Mouse (Mus musculus) embryonic stem cell, embryonic (primary cell): ENCODE data around the gene Atp8a2.

Source experiments
- CTCF ChIA-PET, 4 experiments: fragments of 300-600 bp in 2 of 4; fragments of 350-600 bp in 2 of 4; sonication (Branson Sonifier 250); formaldehyde crosslinking; loops; one replicate each; lab custom pipeline; 2022; ENCODE audit warnings: inconsistent platforms in 2 of 4; lab: Charles Lee
- POLR2A ChIA-PET, 4 experiments: fragments of 300-600 bp in 2 of 4; fragments of 350-600 bp in 2 of 4; sonication (Branson Sonifier 250); formaldehyde crosslinking; loops; one replicate each; lab custom pipeline; 2022; ENCODE audit warnings: antibody characterized with exemption in 4 of 4, inconsistent platforms in 1 of 4; lab: Charles Lee

Gene Atp8a2

GRCm38 (mm10) chr14:60196884-60197283, at the start of gene Atp8a2:
TSS of gene Atp8a2 (minus strand) at chr14:60197179.
- ChIA-PET POLR2A (no interaction called here), CTCF (no interaction called here)

- CTCF ChIA-PET, result interaction anchor here in 2 of 4 experiments (0.6 to 0.7 kb wide), 2 partner anchors 215 to 629 kb away, joined by 3 read pairs; no protein-coding TSS in a partner anchor
These were observed 41.6 kb upstream of the Atp8a2 start for GRCm38 (mm10) chr14:60238551-60238950.

DNA sequence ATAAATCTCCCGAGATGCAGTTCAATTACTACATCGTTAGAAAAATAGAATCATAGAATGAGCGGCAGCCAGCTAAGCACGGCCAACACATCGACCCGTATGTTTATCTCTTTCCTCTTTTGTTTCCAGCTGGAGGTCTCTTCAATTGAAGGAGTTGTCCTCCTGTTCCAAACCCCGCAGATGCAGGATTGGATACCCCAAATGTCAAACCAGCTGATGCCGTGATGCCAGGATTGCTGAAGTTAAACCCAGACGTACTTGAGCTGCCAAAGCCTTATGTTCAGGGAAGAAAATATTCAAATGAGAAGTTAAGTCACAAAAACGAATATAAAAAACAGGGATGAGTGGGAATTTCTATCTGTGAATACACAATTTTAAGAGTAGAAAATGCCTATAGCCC, 22.9 kb upstream of the Atp8a2 start:
- POLR2A ChIA-PET, result interaction anchor here in 1 of 4 experiments (1.3 kb wide), 1 partner anchor 45 kb away, joined by 3 read pairs; the partner anchor contains the start of gene Mtmr6
- CTCF ChIA-PET, result no interaction called here

More at GRCm38 (mm10) chr14:60238551-60238950, 41.6 kb upstream of the Atp8a2 start:
- POLR2A ChIA-PET, result interaction anchor here in 3 of 4 experiments (0.7 to 3.0 kb wide), 6 partner anchors 11 to 473 kb away, joined by 3 to 27 read pairs (median 4); partner anchors contain the start of genes Gm49336 (in 1 of the 3), Mtmr6 (in 1 of the 3) and Nupl1 (in 1 of the 3)

DNA sequence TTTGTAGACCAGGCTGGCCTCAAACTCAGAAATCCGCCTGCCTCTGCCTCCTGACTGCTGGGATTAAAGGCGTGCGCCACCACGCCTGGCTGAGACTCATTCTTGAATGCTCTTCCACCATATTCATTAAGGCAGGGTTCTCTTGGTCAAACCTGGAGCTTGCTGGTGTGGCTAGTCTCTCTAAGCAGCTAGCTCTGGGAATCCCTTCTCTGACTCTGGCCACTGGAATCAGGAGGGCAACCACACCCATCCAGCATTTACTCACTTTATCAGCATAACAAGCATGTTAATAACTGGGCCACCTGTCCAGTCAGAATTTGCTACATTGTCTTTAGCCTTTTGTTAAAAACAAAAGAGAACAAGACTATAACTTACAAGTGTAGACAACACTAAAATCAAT, 20.6 kb upstream of the Atp8a2 start:
- POLR2A ChIA-PET, result interaction anchor here in 3 of 4 experiments (0.6 to 2.2 kb wide), 9 partner anchors 8 to 91 kb away, joined by 3 to 9 read pairs (median 3); partner anchors contain the start of genes Gm49336 (in 2 of the 3) and Nupl1 (in 2 of the 3)

GRCm38 (mm10) chr14:60216125-60216524, 19.1 kb upstream of the Atp8a2 start:
- ChIA-PET CTCF (no interaction called here), POLR2A (interaction anchor here in 1 of 4 experiments (1.0 to 2.2 kb wide), 3 partner anchors 9 to 34 kb away, joined by 3 to 9 read pairs (median 4); partner anchors contain the start of genes Gm49336 and Nupl1)

More for the DNA sequence above, 20.6 kb upstream of the Atp8a2 start:
- CTCF ChIA-PET, result interaction anchor here in 2 of 4 experiments (0.7 to 0.8 kb wide), 2 partner anchors 201 to 412 kb away, joined by 3 read pairs; no protein-coding TSS in a partner anchor

DNA sequence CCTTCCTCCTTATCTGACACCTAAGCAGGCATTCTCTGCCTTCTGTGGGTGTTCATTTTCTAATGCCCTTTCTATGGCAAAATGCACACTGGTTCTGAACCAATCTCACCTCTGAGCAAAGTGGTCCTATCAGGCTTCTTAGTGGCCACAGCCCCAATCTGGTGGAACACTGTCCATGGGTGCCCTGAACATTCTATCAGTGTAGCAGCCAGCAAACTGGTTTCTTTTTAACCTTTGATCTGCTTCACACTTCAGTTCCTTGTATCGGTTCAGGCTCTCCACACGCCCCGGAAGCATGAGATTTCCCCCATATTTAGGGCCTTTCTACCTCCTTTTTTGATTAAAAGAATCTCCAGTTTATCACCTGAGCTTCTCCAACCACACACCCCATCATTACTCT, 18.0 kb upstream of the Atp8a2 start:
- ChIA-PET CTCF (no interaction called here), POLR2A (no interaction called here)

- ChIA-PET POLR2A (interaction anchor here in 1 of 4 experiments (1.0 kb wide), 1 partner anchor 33 kb away, joined by 3 read pairs; no protein-coding TSS in a partner anchor), CTCF (no interaction called here)
These were observed 17.1 kb upstream of the Atp8a2 start for GRCm38 (mm10) chr14:60214040-60214439.

DNA sequence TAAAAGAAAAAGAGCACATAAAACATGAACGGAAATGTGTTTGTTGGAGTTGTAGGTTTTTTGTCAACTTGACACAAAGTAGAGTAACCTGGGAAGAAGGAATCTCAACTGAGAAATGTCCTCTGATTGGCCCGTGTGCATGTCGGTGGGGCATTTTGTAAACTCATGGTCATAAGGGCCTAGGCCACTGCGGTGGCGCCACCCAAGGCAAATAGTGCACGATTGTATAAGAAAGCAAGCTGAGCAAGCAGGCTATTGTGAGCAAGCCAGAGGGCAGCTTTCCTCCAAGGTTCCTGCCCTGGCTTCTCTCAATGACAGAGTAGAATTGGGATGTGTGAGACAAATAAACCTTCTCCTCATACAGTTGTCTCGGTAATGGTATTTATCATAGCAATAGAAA, 12.2 kb upstream of the Atp8a2 start:
- ChIA-PET CTCF (interaction anchor here in 1 of 4 experiments (2.3 kb wide), 1 partner anchor 604 kb away, joined by 4 read pairs; no protein-coding TSS in a partner anchor), POLR2A (interaction anchor here in 2 of 4 experiments (0.6 to 1.6 kb wide), 3 partner anchors 9 to 768 kb away, joined by 3 read pairs; partner anchors contain the start of genes Cab39l (in 1 of the 2), Mtmr6 (in 1 of the 2) and Setdb2 (in 1 of the 2))

- ChIA-PET CTCF (interaction anchor here in 1 of 4 experiments (0.6 kb wide), 1 partner anchor 283 kb away, joined by 3 read pairs; no protein-coding TSS in a partner anchor), POLR2A (interaction anchor here in 1 of 4 experiments (1.6 kb wide), 1 partner anchor 13 kb away, joined by 4 read pairs; no protein-coding TSS in a partner anchor)
These were observed 8.0 kb upstream of the Atp8a2 start for GRCm38 (mm10) chr14:60204993-60205392.

- ChIA-PET CTCF (interaction anchor here in 2 of 4 experiments (0.5 to 0.7 kb wide), 3 partner anchors 15 to 268 kb away, joined by 3 to 5 read pairs (median 4); no protein-coding TSS in a partner anchor), POLR2A (interaction anchor here in 1 of 4 experiments (0.6 kb wide), 1 partner anchor 162 kb away, joined by 4 read pairs; no protein-coding TSS in a partner anchor)
These were observed 980 bp downstream of the Atp8a2 start for GRCm38 (mm10) chr14:60195999-60196398.

- ChIA-PET POLR2A (no interaction called here), CTCF (no interaction called here)
These were observed 2.4 kb downstream of the Atp8a2 start for GRCm38 (mm10) chr14:60194606-60195005.

DNA sequence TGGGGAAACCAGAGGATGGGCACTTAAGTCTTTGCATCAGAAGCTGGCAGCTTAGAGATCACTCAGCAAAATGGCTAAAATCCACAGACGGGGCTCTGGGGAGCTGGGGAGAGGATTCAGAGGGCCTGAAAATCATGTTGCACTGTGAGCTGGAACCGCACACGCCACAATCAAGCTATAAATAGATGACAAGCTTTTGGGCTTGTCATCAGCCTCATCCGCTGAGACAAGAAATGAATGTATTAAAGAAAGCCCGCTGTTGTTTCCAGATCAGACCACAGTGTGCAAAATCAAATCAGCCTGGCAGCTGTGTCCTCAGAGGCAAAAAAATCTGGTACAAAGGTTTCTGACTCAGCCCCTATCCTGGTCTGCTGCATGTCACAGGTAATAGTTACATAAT, 7.2 kb downstream of the Atp8a2 start:
- ChIA-PET POLR2A (interaction anchor here in 1 of 4 experiments (0.6 kb wide), 1 partner anchor 451 kb away, joined by 3 read pairs; no protein-coding TSS in a partner anchor), CTCF (no interaction called here)

- ChIA-PET CTCF (no interaction called here), POLR2A (interaction anchor here in 2 of 4 experiments (0.6 to 1.2 kb wide), 2 partner anchors 11 to 217 kb away, joined by 4 to 5 read pairs; no protein-coding TSS in a partner anchor)
These were observed 8.7 kb downstream of the Atp8a2 start for GRCm38 (mm10) chr14:60188201-60188825.

GRCm38 (mm10) chr14:60181306-60181705, 15.7 kb downstream of the Atp8a2 start:
- POLR2A ChIA-PET, result interaction anchor here in 2 of 4 experiments (0.6 to 0.7 kb wide), 2 partner anchors 18 to 85 kb away, joined by 3 to 9 read pairs; no protein-coding TSS in a partner anchor
- CTCF ChIA-PET, result interaction anchor here (0.6 to 0.9 kb wide), 6 partner anchors 15 to 379 kb away, joined by 3 to 12 read pairs (median 4); no protein-coding TSS in a partner anchor

- CTCF ChIA-PET, result interaction anchor here in 1 of 4 experiments (1.2 kb wide), 1 partner anchor 86 kb away, joined by 3 read pairs; the partner anchor contains the start of gene Mtmr6
- POLR2A ChIA-PET, result interaction anchor here in 2 of 4 experiments (0.7 to 1.0 kb wide), 2 partner anchors 24 to 856 kb away, joined by 3 read pairs; no protein-coding TSS in a partner anchor
These were observed 18.4 kb downstream of the Atp8a2 start for GRCm38 (mm10) chr14:60178571-60178955.

DNA sequence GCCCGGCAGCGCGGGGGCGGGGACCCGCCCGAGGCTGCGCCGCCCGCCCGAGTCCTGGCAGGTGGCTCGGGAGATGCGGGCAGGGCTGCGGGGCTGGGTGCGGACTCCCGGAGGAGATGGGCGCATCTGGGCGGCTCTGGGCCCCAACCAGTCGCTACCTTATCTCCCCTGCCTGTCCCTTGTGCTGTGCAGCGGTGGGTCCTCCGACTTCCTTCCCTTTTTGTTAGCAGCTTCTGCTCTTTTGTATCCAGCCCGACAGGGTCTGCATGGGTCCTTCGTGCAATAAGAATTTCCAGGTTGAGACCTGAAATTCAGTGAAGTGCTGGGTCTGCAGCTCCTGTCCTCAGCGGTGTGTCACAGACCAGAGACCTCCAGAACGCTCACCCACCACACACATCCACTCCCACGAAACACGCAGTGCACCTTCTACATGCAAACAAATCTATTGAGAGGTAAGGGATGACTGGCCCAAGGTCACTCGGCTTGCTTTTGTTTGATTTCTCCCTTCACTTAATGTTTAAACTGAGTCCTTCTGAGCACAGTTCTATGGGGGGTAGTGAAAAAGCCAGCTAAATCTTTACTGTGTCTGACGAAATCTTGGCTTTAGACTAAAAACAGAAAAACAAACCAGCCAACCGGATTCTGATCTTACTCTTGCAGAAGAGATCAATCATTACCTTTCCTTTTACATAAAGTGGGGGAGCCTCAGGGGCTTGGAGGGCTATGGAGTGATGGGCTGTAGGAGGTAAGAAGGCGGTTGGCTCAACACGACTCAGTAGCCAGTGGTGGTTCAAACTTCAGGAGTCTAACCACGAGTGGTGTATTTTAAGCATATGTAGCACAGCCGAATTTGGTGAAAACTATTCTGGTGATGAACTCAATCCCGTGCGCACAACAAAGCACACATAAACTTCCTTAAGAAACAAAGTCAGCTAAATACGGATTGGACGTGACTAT, 19.1 kb downstream of the Atp8a2 start:
- ChIA-PET POLR2A (interaction anchor here in 2 of 4 experiments (0.7 to 1.0 kb wide), 3 partner anchors 24 to 857 kb away, joined by 3 read pairs; no protein-coding TSS in a partner anchor), CTCF (interaction anchor here in 1 of 4 experiments (0.5 to 1.2 kb wide), 3 partner anchors 18 to 205 kb away, joined by 3 to 4 read pairs (median 3); partner anchors contain the start of gene Mtmr6)

DNA sequence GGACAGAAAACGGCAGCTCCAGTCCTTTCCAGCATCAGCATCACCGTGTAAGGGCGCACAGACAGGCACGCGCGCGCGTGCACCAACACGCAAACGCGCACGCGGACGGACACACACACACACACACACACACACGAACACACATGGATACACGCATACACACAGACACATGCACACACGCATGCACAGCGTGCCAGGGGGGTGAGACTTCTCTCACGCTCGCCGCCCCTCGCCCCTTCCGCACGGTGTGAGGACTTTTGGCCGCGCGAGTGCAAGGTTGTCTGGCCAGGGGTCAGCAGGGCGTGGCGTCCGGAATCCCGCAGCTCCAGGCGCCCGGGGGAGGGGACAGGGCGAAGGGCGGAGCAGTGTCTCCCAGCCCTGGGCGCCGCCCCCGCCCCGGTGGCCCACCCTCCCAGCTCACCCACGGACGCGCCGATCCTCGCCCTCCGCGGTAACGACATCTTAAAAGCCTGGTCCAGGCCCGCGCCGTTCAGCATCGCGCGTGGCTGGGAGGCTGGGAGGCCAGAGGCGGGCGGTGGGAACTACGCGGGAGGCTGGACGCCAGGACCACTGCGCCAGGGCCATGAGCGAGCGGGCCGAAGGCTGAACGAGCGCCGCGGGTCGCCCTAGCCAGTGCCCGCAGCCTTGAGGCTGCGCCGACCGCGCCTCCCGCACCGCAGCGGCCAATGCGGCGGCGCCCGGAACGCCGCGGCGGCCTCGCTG, 19.9 kb downstream of the Atp8a2 start:
- POLR2A ChIA-PET, result interaction anchor here in 1 of 4 experiments (0.7 to 1.5 kb wide), 4 partner anchors 28 to 201 kb away, joined by 3 to 4 read pairs (median 3); no protein-coding TSS in a partner anchor
- CTCF ChIA-PET, result interaction anchor here in 1 of 4 experiments (0.5 to 1.2 kb wide), 3 partner anchors 19 to 205 kb away, joined by 3 to 4 read pairs (median 3); partner anchors contain the start of gene Mtmr6
